Mouse (Mus musculus): ENCODE results near the gene Dnase1l2.

- TF ChIP-seq CTCF (IDR thresholded peaks at IDR 0.05; ENCODE audit: borderline replicate concordance, insufficient read depth, low read length) (no peak), POLR2A (IDR thresholded peaks at IDR 0.05; ENCODE audit: low read depth, low read length) (no peak)
Measured at GRCm38 (mm10) chr17:24442107-24442506, 798 bp downstream of the Dnase1l2 start.
